In genomic region chr3:139012352-139012751, GRCm38 (mm10) we compare ENCODE assay signal across 12 mouse cellular contexts.
DNase-seq lines count a peak whose midpoint lies in the region; ATAC-seq and TF ChIP-seq lines count a peak whose summit lies in the region.
"Had no signal": no experiment of that assay in that cellular context is flagged by ENCODE, and none has a peak within 500 bp of the region (broad histone marks: within the 10 kb centered on the region; RNA-seq: fewer than 3 reads in every experiment).

No protein-coding gene starts in this region.

- WGBS in lung, postnatal 0 days, result 83% methylated on average over 9 of the region's 9 CpGs
- 89% methylated on average over 9 of the region's 9 CpGs for WGBS in embryonic facial prominence, embryonic 10.5 days

- 0 out of 2 replicates have a peak, but pooled peaks cover 8% of the 10 kb centered on the region for H3K36me3 ChIP-seq in lung, postnatal 0 days (ENCODE audit: insufficient read depth, low read length)
- H3K36me3 ChIP-seq in embryonic facial prominence, embryonic 10.5 days (replicated peaks), result peaks cover 13% of the 10 kb centered on the region
- H3K36me3 ChIP-seq: limb, embryonic 13.5 days had no signal

- ATAC-seq in lung, postnatal 0 days, result no peak

- no peak for TF ChIP-seq EP300 in lung, postnatal 0 days (IDR thresholded peaks at IDR 0.05)

- no peaks in the 10 kb centered on the region for H3K4me1 ChIP-seq in lung, postnatal 0 days (ENCODE audit: insufficient read depth, low read depth, low read length)
- no peaks in the 10 kb centered on the region for H3K4me1 ChIP-seq in embryonic facial prominence, embryonic 10.5 days
- H3K4me1 ChIP-seq: limb, embryonic 13.5 days had no signal

- peak; percentile 44 to 69 for DNase-seq in frontal cortex, postnatal 36 days (ENCODE audit: low spot score in 2 of 2)
- no peak for DNase-seq in frontal cortex, postnatal 14 days (ENCODE audit: low spot score in 2 of 2)
- no peak for DNase-seq in lung, postnatal 0 days (ENCODE audit: low spot score)
- no peak for DNase-seq in lung, postnatal 10 days
- DNase-seq in cerebellum, postnatal 36 days, result peak; percentile 57 to 59
- DNase-seq in retina, adult 2 months (ENCODE audit: low read depth, low spot score), result peak; percentile 37
- no peak for DNase-seq in adrenal gland, adult 2 months
- DNase-seq in embryonic facial prominence, embryonic 10.5 days (ENCODE audit: low spot score), result no peak
- DNase-seq: kidney, postnatal 36 days had no signal

- no peaks in the 10 kb centered on the region for H3K27me3 ChIP-seq in lung, postnatal 0 days (replicated peaks; ENCODE audit: insufficient read depth, low read length)
- no peaks in the 10 kb centered on the region for H3K27me3 ChIP-seq in embryonic facial prominence, embryonic 10.5 days (replicated peaks; ENCODE audit: low read depth, poor library complexity, severe bottlenecking)
- H3K27me3 ChIP-seq: limb, embryonic 13.5 days had no signal

- H3K4me2 ChIP-seq in lung, postnatal 0 days (replicated peaks; ENCODE audit: low read depth, low read length), result no peak overlapping the region
- H3K4me2 ChIP-seq: hindbrain, embryonic 14.5 days; limb, embryonic 13.5 days; midbrain, embryonic 11.5 days had no signal

- no peak overlapping the region for H3K4me3 ChIP-seq in lung, postnatal 0 days (ENCODE audit: low read depth, low read length)
- H3K4me3 ChIP-seq in embryonic facial prominence, embryonic 10.5 days, result no peak overlapping the region
- H3K4me3 ChIP-seq: limb, embryonic 13.5 days had no signal

- H3K9ac ChIP-seq in lung, postnatal 0 days (replicated peaks; ENCODE audit: low read depth), result 0 out of 2 replicates have a peak overlapping the region, but pooled peaks have one; percentile 1
- H3K9ac ChIP-seq: hindbrain, embryonic 14.5 days; limb, embryonic 13.5 days had no signal

- no peaks in the 10 kb centered on the region for H3K9me3 ChIP-seq in lung, postnatal 0 days (ENCODE audit: low read length)
- no peaks in the 10 kb centered on the region for H3K9me3 ChIP-seq in embryonic facial prominence, embryonic 10.5 days
- H3K9me3 ChIP-seq: limb, embryonic 13.5 days had no signal

- no peak for TF ChIP-seq CTCF in lung, postnatal 0 days (IDR thresholded peaks at IDR 0.05)

- no peak overlapping the region for H3K27ac ChIP-seq in lung, postnatal 0 days (ENCODE audit: low read length)
- H3K27ac ChIP-seq in embryonic facial prominence, embryonic 10.5 days (replicated peaks), result no peak overlapping the region
- H3K27ac ChIP-seq: hindbrain, embryonic 14.5 days; limb, embryonic 13.5 days had no signal

Comparison
In these comparisons a context has a peak if more than half of its experiments do, and no peak if none do; other contexts are left out.
1. DNase-seq: peak in frontal cortex, postnatal 36 days (2 of 2), cerebellum, postnatal 36 days (2 of 2) and retina, adult 2 months (single experiment); none in frontal cortex, postnatal 14 days (0 of 2), lung, postnatal 0 days (single experiment), lung, postnatal 10 days (single experiment), adrenal gland, adult 2 months (single experiment) and embryonic facial prominence, embryonic 10.5 days (single experiment).